Mouse (Mus musculus) testis, adult 2 months (tissue): Measurements from ENCODE around the gene Olfr790.

Experiments
- CTCF ChIP-seq: fragments of 200-500 bp; IDR thresholded peaks from 2 replicates; pipeline ENCODE4 v1.5.1; 2012; ENCODE audit warnings: low read depth, mild to moderate bottlenecking, inconsistent platforms, low read length, moderate library complexity; ENCODE audit not compliant: control insufficient read depth, insufficient read depth, insufficient replicate concordance
- POLR2A ChIP-seq: fragments of 200-500 bp; IDR thresholded peaks from 2 replicates; pipeline ENCODE4 v1.6.1; 2012; ENCODE audit warnings: low read depth, mild to moderate bottlenecking, inconsistent platforms, low read length, moderate library complexity; ENCODE audit not compliant: control insufficient read depth

GRCm38 (mm10) chr10:129473256-129473655, 25.0 kb upstream of the Olfr790 start:
- TF ChIP-seq POLR2A (no peak), CTCF (no peak)
